Mouse (Mus musculus): Measurements from ENCODE around the gene Stx8. TPM values are rescaled to one million over a fixed set of nuclear protein-coding genes. Genes with fewer than 3 reads are reported as not detected.

Gene Stx8
- polyA plus RNA-seq, 1 experiment from 2014 or later = 47.2 TPM

DNA sequence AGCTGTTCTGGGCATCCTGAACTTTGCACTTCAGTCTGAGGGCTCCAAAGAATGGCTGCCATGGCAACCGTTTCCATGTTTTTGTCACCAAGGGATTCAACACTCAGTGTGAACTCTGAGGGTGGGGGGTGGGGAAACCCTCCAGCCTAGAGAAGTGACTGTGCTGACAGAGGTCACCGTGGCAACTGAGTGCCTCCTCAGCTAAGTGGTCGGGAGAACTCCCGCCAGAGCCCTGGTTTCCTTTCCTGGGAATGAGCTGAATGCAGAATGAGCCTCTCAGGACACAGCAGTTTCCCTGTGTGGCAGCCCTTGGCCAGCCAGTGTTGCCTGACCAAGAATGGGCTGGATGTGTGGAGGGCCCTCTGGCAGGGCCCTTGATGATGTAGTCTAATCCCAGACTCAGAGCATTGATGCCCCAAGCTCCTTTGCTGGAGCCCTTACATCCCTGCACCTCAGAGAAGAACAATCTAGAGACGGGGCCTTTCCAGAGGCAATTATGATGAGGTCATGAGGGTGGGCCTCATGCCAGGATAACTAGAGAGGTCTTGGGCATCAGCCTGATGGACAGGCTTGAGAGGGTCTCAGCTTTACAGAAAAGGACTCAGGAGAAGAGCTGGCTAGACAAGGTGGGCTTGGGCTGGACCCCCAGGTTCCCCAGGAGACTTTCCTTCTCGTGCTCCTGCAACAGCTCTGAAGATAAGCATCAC lies 249.4 kb downstream of the Stx8 start:
- Histone ChIP-seq H3K4me1 (peaks cover 67% of the 10 kb centered on the region), H3K4me3 (peak overlapping the region; percentile 26), H3K9me3 (no peaks in the 10 kb centered on the region; the same call in 1 of the 2 replicates), H3K27ac (peak overlapping the region; percentile 82), H3K27me3 (ENCODE audit: poor library complexity, severe bottlenecking) (peaks cover 60% of the 10 kb centered on the region), H3K36me3 (replicated peaks) (peaks cover 25% of the 10 kb centered on the region)
- WGBS = 32% methylated on average over 6 of the region's 6 CpGs
- DNase-seq (ENCODE audit: extremely low spot score, low spot score) = peak; percentile 84

DNA sequence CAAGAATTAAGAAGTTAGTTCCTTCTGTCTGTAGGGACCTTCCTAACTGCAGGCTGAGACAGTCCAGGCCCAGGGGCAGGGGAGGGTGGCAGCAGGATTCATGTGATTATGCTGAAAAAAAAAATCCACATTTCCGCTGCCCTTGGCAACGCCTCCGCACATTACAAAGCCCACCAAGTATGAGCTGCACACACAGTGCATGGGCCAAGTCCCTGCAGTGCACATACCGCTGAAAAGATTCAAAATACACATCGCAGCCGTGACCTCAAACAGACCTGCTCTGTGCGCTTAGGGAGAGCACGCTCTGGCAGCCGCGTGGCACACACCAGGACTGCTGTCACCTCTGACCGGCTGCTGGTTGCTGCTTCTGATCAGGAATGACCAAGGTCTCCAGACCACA lies 250.0 kb downstream of the Stx8 start:
- no peak for DNase-seq (ENCODE audit: extremely low spot score, low spot score)
- Histone ChIP-seq H3K9me3 (no peaks in the 10 kb centered on the region; the same call in 1 of the 2 replicates), H3K36me3 (replicated peaks) (peaks cover 19% of the 10 kb centered on the region), H3K4me3 (peak overlapping the region; percentile 26; the same call in 1 of the 2 replicates), H3K27ac (peak overlapping the region; percentile 82), H3K4me1 (peaks cover 73% of the 10 kb centered on the region), H3K27me3 (ENCODE audit: poor library complexity, severe bottlenecking) (peaks cover 59% of the 10 kb centered on the region)
- WGBS = 87% methylated on average over 11 of the region's 11 CpGs

DNA sequence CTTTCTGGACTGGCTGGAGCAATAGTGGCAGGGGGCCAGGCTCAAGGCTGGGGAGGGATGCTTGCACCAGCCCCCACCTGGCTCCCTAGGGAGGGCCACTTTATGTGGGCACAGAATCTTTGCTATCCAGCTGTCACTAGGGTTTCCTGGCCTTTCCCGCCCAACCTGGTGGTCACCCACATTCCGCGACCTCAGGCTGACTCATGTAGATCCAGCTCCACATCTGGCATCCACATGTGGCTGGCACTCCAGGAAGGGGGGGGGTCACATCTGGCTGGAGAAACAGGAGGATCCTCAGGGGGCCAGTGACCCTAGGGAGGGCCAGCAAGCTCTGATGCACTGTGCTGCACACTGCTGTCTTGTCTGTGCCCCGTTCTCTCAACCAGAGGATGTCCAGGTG lies 254.7 kb downstream of the Stx8 start:
- H3K4me1 ChIP-seq = peaks cover 50% of the 10 kb centered on the region
- H3K27ac ChIP-seq = no peak overlapping the region; the same call in 1 of the 2 replicates
- no peaks in the 10 kb centered on the region for H3K9me3 ChIP-seq
- no peak for DNase-seq (ENCODE audit: extremely low spot score, low spot score)
- H3K36me3 ChIP-seq (replicated peaks) = 0 out of 2 replicates have a peak, but pooled peaks cover 4% of the 10 kb centered on the region
- H3K27me3 ChIP-seq (ENCODE audit: poor library complexity, severe bottlenecking) = peaks cover 92% of the 10 kb centered on the region
- no peak overlapping the region for H3K4me3 ChIP-seq
- 81% methylated on average over 4 of the region's 4 CpGs for WGBS

DNA sequence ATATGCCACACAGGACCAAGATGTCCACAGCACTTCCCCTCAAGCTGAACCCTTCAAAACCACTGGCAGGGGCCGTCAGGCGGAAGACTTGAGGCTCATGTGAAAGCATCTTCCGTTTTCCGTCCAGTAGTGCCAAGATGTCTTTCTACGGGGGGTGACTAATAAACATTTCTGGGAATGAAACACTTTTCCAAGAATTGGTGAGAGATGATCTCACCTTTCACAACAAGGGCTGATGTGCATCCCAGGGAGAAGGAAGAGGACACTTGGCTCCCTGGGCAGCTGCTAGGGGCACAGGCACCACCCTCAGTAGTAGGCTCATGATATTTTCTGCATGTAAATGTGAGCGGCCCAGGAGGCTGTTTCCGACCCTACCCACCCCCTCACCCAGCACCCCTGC lies 256.2 kb downstream of the Stx8 start:
- Histone ChIP-seq H3K27ac (no peak overlapping the region), H3K4me1 (peaks cover 50% of the 10 kb centered on the region), H3K27me3 (ENCODE audit: poor library complexity, severe bottlenecking) (peaks cover 96% of the 10 kb centered on the region), H3K36me3 (replicated peaks) (peaks cover 4% of the 10 kb centered on the region; the same call in 1 of the 2 replicates), H3K4me3 (no peak overlapping the region), H3K9me3 (no peaks in the 10 kb centered on the region)
- DNase-seq (ENCODE audit: extremely low spot score, low spot score) = no peak
- WGBS = 95% methylated on average over 7 of the region's 7 CpGs

GRCm38 (mm10) chr11:68223143-68223542 lies 257.1 kb downstream of the Stx8 start:
- Histone ChIP-seq H3K27me3 (ENCODE audit: poor library complexity, severe bottlenecking) (peaks cover 96% of the 10 kb centered on the region), H3K9me3 (no peaks in the 10 kb centered on the region), H3K4me3 (no peak overlapping the region), H3K27ac (0 out of 2 replicates have a peak overlapping the region, but pooled peaks have one; percentile 4), H3K36me3 (replicated peaks) (peaks cover 4% of the 10 kb centered on the region; the same call in 1 of the 2 replicates), H3K4me1 (peaks cover 53% of the 10 kb centered on the region)
- no peak for DNase-seq (ENCODE audit: extremely low spot score, low spot score)
- 62% methylated on average over 13 of the region's 13 CpGs for WGBS

- H3K27me3 ChIP-seq (ENCODE audit: poor library complexity, severe bottlenecking) = peaks cover 94% of the 10 kb centered on the region
- no peak overlapping the region; the same call in 1 of the 2 replicates for H3K4me3 ChIP-seq
- peak overlapping the region; percentile 41 for H3K27ac ChIP-seq
- DNase-seq (ENCODE audit: extremely low spot score, low spot score) = no peak
- WGBS = 17% methylated on average over 5 of the region's 5 CpGs
- H3K36me3 ChIP-seq (replicated peaks) = peaks cover 7% of the 10 kb centered on the region; the same call in 1 of the 2 replicates
- peaks cover 3% of the 10 kb centered on the region; the same call in 1 of the 2 replicates for H3K9me3 ChIP-seq
- peaks cover 62% of the 10 kb centered on the region for H3K4me1 ChIP-seq
These were observed 260.7 kb downstream of the Stx8 start for GRCm38 (mm10) chr11:68226654-68227057.

GRCm38 (mm10) chr11:68227837-68228236 lies 261.8 kb downstream of the Stx8 start:
- WGBS = 84% methylated on average over 6 of the region's 6 CpGs
- H3K27ac ChIP-seq = no peak overlapping the region
- H3K4me3 ChIP-seq = no peak overlapping the region
- H3K9me3 ChIP-seq = peaks cover 4% of the 10 kb centered on the region; the same call in 1 of the 2 replicates
- H3K27me3 ChIP-seq (ENCODE audit: poor library complexity, severe bottlenecking) = peaks cover 87% of the 10 kb centered on the region
- H3K4me1 ChIP-seq = peaks cover 62% of the 10 kb centered on the region
- no peak for DNase-seq (ENCODE audit: extremely low spot score, low spot score)
- H3K36me3 ChIP-seq (replicated peaks) = peaks cover 8% of the 10 kb centered on the region; the same call in 1 of the 2 replicates

DNA sequence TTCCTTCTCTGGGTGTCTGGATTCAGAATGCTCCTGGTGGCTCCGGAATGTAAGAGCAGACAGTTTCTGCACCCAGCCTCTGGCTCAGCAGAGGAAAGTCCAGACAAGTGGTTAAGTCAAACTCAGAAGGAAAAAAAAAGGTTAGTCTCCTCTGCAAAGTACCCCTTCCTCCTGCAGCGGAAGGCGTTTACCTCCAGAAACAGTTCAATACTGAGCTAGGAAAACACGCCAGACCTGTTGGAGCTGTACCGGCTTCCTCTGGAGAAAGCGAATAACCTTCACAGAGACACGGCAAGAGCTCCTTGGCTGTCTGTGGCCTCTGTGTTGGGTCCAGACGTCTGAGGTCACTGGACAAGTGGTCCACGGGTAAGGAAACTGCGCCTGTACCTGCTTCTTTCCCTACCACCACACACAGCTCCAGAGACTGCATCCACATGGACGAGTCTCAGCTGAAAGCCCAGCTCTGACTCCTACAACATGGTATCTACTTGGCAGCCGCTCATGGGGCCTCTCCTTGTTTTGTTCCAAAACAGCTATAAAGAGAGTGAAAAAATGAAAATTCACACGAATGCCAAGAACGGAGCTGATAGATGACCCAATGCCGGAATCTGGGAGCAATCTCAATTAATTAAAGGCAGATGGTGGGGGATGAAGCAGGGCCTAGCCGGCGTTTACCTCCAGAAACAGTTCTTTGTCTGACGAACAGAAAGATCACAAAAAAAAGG lies 263.1 kb downstream of the Stx8 start:
- Histone ChIP-seq H3K9me3 (peaks cover 4% of the 10 kb centered on the region; the same call in 1 of the 2 replicates), H3K27ac (peak overlapping the region; percentile 68), H3K4me1 (peaks cover 50% of the 10 kb centered on the region), H3K4me3 (no peak overlapping the region), H3K36me3 (replicated peaks) (peaks cover 8% of the 10 kb centered on the region; the same call in 1 of the 2 replicates), H3K27me3 (ENCODE audit: poor library complexity, severe bottlenecking) (peaks cover 87% of the 10 kb centered on the region)
- no peak for DNase-seq (ENCODE audit: extremely low spot score, low spot score)
- WGBS = 64% methylated on average over 18 of the region's 18 CpGs

GRCm38 (mm10) chr11:68231558-68231957 lies 265.6 kb downstream of the Stx8 start:
- WGBS = 95% methylated on average over 5 of the region's 5 CpGs
- H3K27ac ChIP-seq = no peak overlapping the region
- H3K4me1 ChIP-seq = peaks cover 36% of the 10 kb centered on the region
- no peak for DNase-seq (ENCODE audit: extremely low spot score, low spot score)
- peaks cover 4% of the 10 kb centered on the region; the same call in 1 of the 2 replicates for H3K9me3 ChIP-seq
- peaks cover 87% of the 10 kb centered on the region for H3K27me3 ChIP-seq (ENCODE audit: poor library complexity, severe bottlenecking)
- no peak overlapping the region for H3K4me3 ChIP-seq
- H3K36me3 ChIP-seq (replicated peaks) = peaks cover 3% of the 10 kb centered on the region; the same call in 1 of the 2 replicates

GRCm38 (mm10) chr11:68233469-68233965 lies 267.5 kb downstream of the Stx8 start:
- 92% methylated on average over 9 of the region's 9 CpGs for WGBS
- no peak for DNase-seq (ENCODE audit: extremely low spot score, low spot score)
- H3K27me3 ChIP-seq (ENCODE audit: poor library complexity, severe bottlenecking) = peaks cover 87% of the 10 kb centered on the region
- peaks cover 20% of the 10 kb centered on the region for H3K4me1 ChIP-seq
- H3K36me3 ChIP-seq (replicated peaks) = peaks cover 9% of the 10 kb centered on the region
- H3K4me3 ChIP-seq = no peak overlapping the region
- no peak overlapping the region; the same call in 1 of the 2 replicates for H3K27ac ChIP-seq
- H3K9me3 ChIP-seq = peaks cover 4% of the 10 kb centered on the region; the same call in 1 of the 2 replicates

GRCm38 (mm10) chr11:68239756-68240155 lies 273.8 kb downstream of the Stx8 start:
- H3K9me3 ChIP-seq = peaks cover 6% of the 10 kb centered on the region; the same call in 1 of the 2 replicates
- WGBS = 3% methylated on average over 5 of the region's 5 CpGs
- no peak for DNase-seq (ENCODE audit: extremely low spot score, low spot score)
- H3K27me3 ChIP-seq (ENCODE audit: poor library complexity, severe bottlenecking) = peaks cover 99% of the 10 kb centered on the region
- H3K36me3 ChIP-seq (replicated peaks) = peaks cover 25% of the 10 kb centered on the region
- no peak overlapping the region for H3K27ac ChIP-seq
- peaks cover 34% of the 10 kb centered on the region for H3K4me1 ChIP-seq
- no peak overlapping the region for H3K4me3 ChIP-seq

- H3K27ac ChIP-seq = peak overlapping the region; percentile 40
- peaks cover 6% of the 10 kb centered on the region; the same call in 1 of the 2 replicates for H3K9me3 ChIP-seq
- no peak for DNase-seq (ENCODE audit: extremely low spot score, low spot score)
- no peak overlapping the region for H3K4me3 ChIP-seq
- peaks cover 31% of the 10 kb centered on the region for H3K36me3 ChIP-seq (replicated peaks)
- 55% methylated on average over 16 of the region's 16 CpGs for WGBS
- H3K27me3 ChIP-seq (ENCODE audit: poor library complexity, severe bottlenecking) = peaks cover 96% of the 10 kb centered on the region
- peaks cover 41% of the 10 kb centered on the region for H3K4me1 ChIP-seq
These were observed 278.4 kb downstream of the Stx8 start for GRCm38 (mm10) chr11:68244254-68244991.
